Mouse (Mus musculus): ENCODE measurements around the gene Gins1.

Gene Gins1

GRCm38 (mm10) chr2:150951201-150951600 is 46.0 kb downstream of the Gins1 start:
- DNase-seq (ENCODE audit: inconsistent age in 2 of 2, low spot score in 1 of 2), result no peak

- no peak for DNase-seq (ENCODE audit: inconsistent age in 2 of 2, low spot score in 1 of 2)
Measured at GRCm38 (mm10) chr2:150955859-150956258, 50.7 kb downstream of the Gins1 start.

- DNase-seq (ENCODE audit: inconsistent age in 2 of 2, low spot score in 1 of 2), result peak; percentile 23 to 61
Measured at GRCm38 (mm10) chr2:150959521-150959920, 54.3 kb downstream of the Gins1 start.

- DNase-seq (ENCODE audit: inconsistent age in 2 of 2, low spot score in 1 of 2), result no peak
Measured at GRCm38 (mm10) chr2:150963246-150963645, 58.0 kb downstream of the Gins1 start.

GRCm38 (mm10) chr2:150964641-150965040 is 59.4 kb downstream of the Gins1 start:
- no peak for DNase-seq (ENCODE audit: inconsistent age in 2 of 2, low spot score in 1 of 2)

- DNase-seq (ENCODE audit: inconsistent age in 2 of 2, low spot score in 1 of 2), result no peak
Measured at GRCm38 (mm10) chr2:150965951-150966350, 60.8 kb downstream of the Gins1 start.

- no peak for DNase-seq (ENCODE audit: inconsistent age in 2 of 2, low spot score in 1 of 2)
Measured at GRCm38 (mm10) chr2:150967491-150967890, 62.3 kb downstream of the Gins1 start.

- no peak for DNase-seq (ENCODE audit: inconsistent age in 2 of 2, low spot score in 1 of 2)
Measured at GRCm38 (mm10) chr2:150969231-150969630, 64.0 kb downstream of the Gins1 start.

GRCm38 (mm10) chr2:150971856-150972255 is 66.7 kb downstream of the Gins1 start:
- DNase-seq (ENCODE audit: inconsistent age in 2 of 2, low spot score in 1 of 2), result no peak

- DNase-seq (ENCODE audit: inconsistent age in 2 of 2, low spot score in 1 of 2), result no peak
Measured at GRCm38 (mm10) chr2:150972681-150973080, 67.5 kb downstream of the Gins1 start.

GRCm38 (mm10) chr2:150973401-150974115 is 68.4 kb downstream of the Gins1 start:
- DNase-seq (ENCODE audit: inconsistent age in 2 of 2, low spot score in 1 of 2), result no peak

GRCm38 (mm10) chr2:150976871-150977270 is 71.7 kb downstream of the Gins1 start:
- no peak for DNase-seq (ENCODE audit: inconsistent age in 2 of 2, low spot score in 1 of 2)

GRCm38 (mm10) chr2:150977676-150978075 is 72.5 kb downstream of the Gins1 start:
- no peak for DNase-seq (ENCODE audit: inconsistent age in 2 of 2, low spot score in 1 of 2)

- DNase-seq (ENCODE audit: inconsistent age in 2 of 2, low spot score in 1 of 2), result no peak
Measured at GRCm38 (mm10) chr2:150978791-150979190, 73.6 kb downstream of the Gins1 start.

- DNase-seq (ENCODE audit: inconsistent age in 2 of 2, low spot score in 1 of 2), result no peak
Measured at GRCm38 (mm10) chr2:150979861-150980620, 74.8 kb downstream of the Gins1 start.
